Mouse (Mus musculus) ES-E14 (cell line): ENCODE data around the gene Dpyd.

Source experiments
- CHD2 ChIP-seq: IDR thresholded peaks from 2 replicates; pipeline ENCODE4 v1.6.1; 2014; ENCODE audit warnings: mild to moderate bottlenecking, low read depth, low read length, inconsistent platforms
- HCFC1 ChIP-seq: IDR thresholded peaks from 2 replicates; pipeline ENCODE4 v1.6.1; 2012; ENCODE audit warnings: low read length, inconsistent platforms, borderline replicate concordance; ENCODE audit not compliant: insufficient read depth
- MAFK ChIP-seq: IDR thresholded peaks from 2 replicates; pipeline ENCODE4 v1.6.1; 2014; ENCODE audit warnings: mild to moderate bottlenecking, low read depth, low read length, inconsistent platforms; ENCODE audit not compliant: insufficient read depth
- ZC3H11A ChIP-seq: IDR thresholded peaks from 2 replicates; pipeline ENCODE4 v1.6.1; 2012; ENCODE audit warnings: low read depth, mild to moderate bottlenecking, inconsistent platforms, low read length, borderline replicate concordance
- ZNF384 ChIP-seq: IDR thresholded peaks from 2 replicates; pipeline ENCODE4 v1.6.1; 2012; ENCODE audit warnings: low read depth, low read length, inconsistent platforms

GRCm38 (mm10) chr3:119158670-119159069 lies 596.7 kb downstream of the Dpyd start:
- TF ChIP-seq MAFK (no peak), ZC3H11A (no peak), HCFC1 (no peak), ZNF384 (no peak), CHD2 (no peak)
